Mouse (Mus musculus): ENCODE results near the gene Mrpl16. TPM values are rescaled to one million over a fixed set of nuclear protein-coding genes. Genes with fewer than 3 reads are reported as not detected.

Gene Mrpl16
- polyA plus RNA-seq, 1 experiment: 19.5 TPM

- H3K27ac ChIP-seq (ENCODE audit: control insufficient read depth, insufficient read depth, low read depth, low read length): no peak overlapping the region
- TF ChIP-seq POLR2A (IDR thresholded peaks at IDR 0.05; ENCODE audit: control insufficient read depth, low read depth, low read length): no peak
- no peak for TF ChIP-seq CTCF (IDR thresholded peaks at IDR 0.05; ENCODE audit: control insufficient read depth, insufficient read depth, insufficient replicate concordance, low read depth, low read length)
- no peaks in the 10 kb centered on the region for H3K36me3 ChIP-seq (ENCODE audit: control insufficient read depth, insufficient read depth, low read length)
- H3K4me1 ChIP-seq (ENCODE audit: control insufficient read depth, insufficient read depth, low read length): no peaks in the 10 kb centered on the region; the same call in 1 of the 2 replicates
- no peaks in the 10 kb centered on the region for H3K27me3 ChIP-seq (ENCODE audit: control insufficient read depth, insufficient read depth, low read length)
- no peak overlapping the region for H3K4me3 ChIP-seq (ENCODE audit: control insufficient read depth, low read depth, low read length)
These were observed 42.9 kb downstream of the Mrpl16 start for GRCm38 (mm10) chr19:11813136-11813535.

DNA sequence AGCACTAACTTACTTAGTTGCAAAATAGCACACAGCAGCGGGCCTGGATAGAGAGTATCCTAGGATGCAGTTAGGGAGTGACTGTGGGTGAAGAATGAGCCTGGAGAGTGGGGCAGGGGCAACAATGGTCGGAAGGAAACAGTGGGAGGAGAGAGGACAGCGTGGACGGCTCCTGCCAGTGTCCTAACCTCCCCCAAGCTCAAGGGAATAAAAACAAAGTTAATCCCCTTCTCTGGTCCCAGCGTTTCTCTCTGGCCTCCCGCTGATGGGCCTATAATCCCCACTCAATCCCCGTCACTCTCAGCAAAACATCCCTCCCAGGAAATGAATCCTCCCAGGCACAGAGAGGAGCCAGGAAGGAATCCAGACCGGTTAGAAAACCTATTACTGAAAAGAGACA, 43.5 kb downstream of the Mrpl16 start:
- TF ChIP-seq CTCF (IDR thresholded peaks at IDR 0.05; ENCODE audit: control insufficient read depth, insufficient read depth, insufficient replicate concordance, low read depth, low read length): no peak
- TF ChIP-seq POLR2A (IDR thresholded peaks at IDR 0.05; ENCODE audit: control insufficient read depth, low read depth, low read length): no peak
- Histone ChIP-seq H3K27ac (ENCODE audit: control insufficient read depth, insufficient read depth, low read depth, low read length) (no peak overlapping the region), H3K27me3 (ENCODE audit: control insufficient read depth, insufficient read depth, low read length) (no peaks in the 10 kb centered on the region; the same call in 1 of the 2 replicates), H3K4me1 (ENCODE audit: control insufficient read depth, insufficient read depth, low read length) (no peaks in the 10 kb centered on the region; the same call in 1 of the 2 replicates), H3K4me3 (ENCODE audit: control insufficient read depth, low read depth, low read length) (no peak overlapping the region), H3K36me3 (ENCODE audit: control insufficient read depth, insufficient read depth, low read length) (no peaks in the 10 kb centered on the region)

DNA sequence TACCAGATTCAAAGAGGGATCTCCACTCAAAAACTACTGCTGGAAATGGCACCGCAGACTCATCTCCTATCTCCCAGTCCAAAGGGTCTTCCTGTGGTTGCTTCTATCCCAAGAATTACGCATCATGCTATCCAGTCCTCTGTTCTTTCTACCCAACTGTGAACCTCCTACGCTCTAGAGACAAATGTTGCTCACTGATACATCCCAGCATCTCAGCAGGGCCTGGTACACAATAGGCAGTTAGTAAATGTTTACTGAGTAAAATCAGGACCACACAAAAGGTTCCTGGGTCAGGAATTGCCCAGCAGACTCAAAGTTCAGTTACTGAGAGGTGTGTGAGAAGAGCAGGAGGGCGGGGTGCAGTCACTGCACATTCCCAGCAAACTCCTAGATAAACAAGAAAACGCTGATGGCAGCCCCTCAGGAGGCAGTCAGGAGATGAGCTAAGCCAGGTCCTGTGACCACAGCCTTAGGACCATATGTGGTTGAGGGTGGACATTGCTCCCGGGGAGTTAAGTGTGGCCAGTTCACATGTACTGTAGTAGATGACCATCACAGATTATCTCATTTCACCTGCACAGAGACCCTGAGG, 44.6 kb downstream of the Mrpl16 start:
- Histone ChIP-seq H3K4me1 (ENCODE audit: control insufficient read depth, insufficient read depth, low read length) (peaks cover 4% of the 10 kb centered on the region), H3K27ac (ENCODE audit: control insufficient read depth, insufficient read depth, low read depth, low read length) (no peak overlapping the region), H3K27me3 (ENCODE audit: control insufficient read depth, insufficient read depth, low read length) (peaks cover 2% of the 10 kb centered on the region; the same call in 1 of the 2 replicates), H3K4me3 (ENCODE audit: control insufficient read depth, low read depth, low read length) (no peak overlapping the region), H3K36me3 (ENCODE audit: control insufficient read depth, insufficient read depth, low read length) (no peaks in the 10 kb centered on the region)
- no peak for TF ChIP-seq CTCF (IDR thresholded peaks at IDR 0.05; ENCODE audit: control insufficient read depth, insufficient read depth, insufficient replicate concordance, low read depth, low read length)
- no peak for TF ChIP-seq POLR2A (IDR thresholded peaks at IDR 0.05; ENCODE audit: control insufficient read depth, low read depth, low read length)

- Histone ChIP-seq H3K27me3 (ENCODE audit: control insufficient read depth, insufficient read depth, low read length) (peaks cover 2% of the 10 kb centered on the region; the same call in 1 of the 2 replicates), H3K4me1 (ENCODE audit: control insufficient read depth, insufficient read depth, low read length) (peaks cover 5% of the 10 kb centered on the region), H3K27ac (ENCODE audit: control insufficient read depth, insufficient read depth, low read depth, low read length) (no peak overlapping the region), H3K36me3 (ENCODE audit: control insufficient read depth, insufficient read depth, low read length) (no peaks in the 10 kb centered on the region), H3K4me3 (ENCODE audit: control insufficient read depth, low read depth, low read length) (no peak overlapping the region)
- TF ChIP-seq POLR2A (IDR thresholded peaks at IDR 0.05; ENCODE audit: control insufficient read depth, low read depth, low read length): no peak
- TF ChIP-seq CTCF (IDR thresholded peaks at IDR 0.05; ENCODE audit: control insufficient read depth, insufficient read depth, insufficient replicate concordance, low read depth, low read length): no peak
These were observed 46.5 kb downstream of the Mrpl16 start for GRCm38 (mm10) chr19:11816706-11817105.

DNA sequence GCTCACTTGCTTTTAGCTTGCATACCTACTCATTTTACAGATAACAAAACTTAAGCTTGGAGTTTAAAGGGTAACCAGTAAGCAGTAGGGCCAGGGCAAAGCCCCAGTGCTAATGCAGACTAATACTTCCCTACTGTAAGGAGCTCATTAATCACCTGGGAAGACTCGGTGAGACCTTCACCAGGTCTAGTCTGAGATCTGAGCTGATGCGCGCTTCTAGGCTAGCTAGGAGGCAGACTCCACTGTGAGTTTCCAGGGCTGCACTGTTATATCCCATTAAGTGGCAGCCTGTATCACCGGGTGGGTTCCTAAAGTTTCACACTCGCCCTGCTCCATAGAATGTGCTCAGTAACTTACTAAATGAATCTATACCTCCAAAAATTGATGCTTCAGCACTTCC, 47.4 kb downstream of the Mrpl16 start:
- no peaks in the 10 kb centered on the region for H3K36me3 ChIP-seq (ENCODE audit: control insufficient read depth, insufficient read depth, low read length)
- peaks cover 5% of the 10 kb centered on the region for H3K4me1 ChIP-seq (ENCODE audit: control insufficient read depth, insufficient read depth, low read length)
- no peak overlapping the region for H3K27ac ChIP-seq (ENCODE audit: control insufficient read depth, insufficient read depth, low read depth, low read length)
- H3K4me3 ChIP-seq (ENCODE audit: control insufficient read depth, low read depth, low read length): no peak overlapping the region
- TF ChIP-seq POLR2A (IDR thresholded peaks at IDR 0.05; ENCODE audit: control insufficient read depth, low read depth, low read length): no peak
- no peak for TF ChIP-seq CTCF (IDR thresholded peaks at IDR 0.05; ENCODE audit: control insufficient read depth, insufficient read depth, insufficient replicate concordance, low read depth, low read length)
- peaks cover 2% of the 10 kb centered on the region; the same call in 1 of the 2 replicates for H3K27me3 ChIP-seq (ENCODE audit: control insufficient read depth, insufficient read depth, low read length)

- peaks cover 5% of the 10 kb centered on the region for H3K4me1 ChIP-seq (ENCODE audit: control insufficient read depth, insufficient read depth, low read length)
- TF ChIP-seq POLR2A (IDR thresholded peaks at IDR 0.05; ENCODE audit: control insufficient read depth, low read depth, low read length) (no peak), CTCF (IDR thresholded peaks at IDR 0.05; ENCODE audit: control insufficient read depth, insufficient read depth, insufficient replicate concordance, low read depth, low read length) (no peak)
These were observed 48.3 kb downstream of the Mrpl16 start for GRCm38 (mm10) chr19:11818199-11819142.

DNA sequence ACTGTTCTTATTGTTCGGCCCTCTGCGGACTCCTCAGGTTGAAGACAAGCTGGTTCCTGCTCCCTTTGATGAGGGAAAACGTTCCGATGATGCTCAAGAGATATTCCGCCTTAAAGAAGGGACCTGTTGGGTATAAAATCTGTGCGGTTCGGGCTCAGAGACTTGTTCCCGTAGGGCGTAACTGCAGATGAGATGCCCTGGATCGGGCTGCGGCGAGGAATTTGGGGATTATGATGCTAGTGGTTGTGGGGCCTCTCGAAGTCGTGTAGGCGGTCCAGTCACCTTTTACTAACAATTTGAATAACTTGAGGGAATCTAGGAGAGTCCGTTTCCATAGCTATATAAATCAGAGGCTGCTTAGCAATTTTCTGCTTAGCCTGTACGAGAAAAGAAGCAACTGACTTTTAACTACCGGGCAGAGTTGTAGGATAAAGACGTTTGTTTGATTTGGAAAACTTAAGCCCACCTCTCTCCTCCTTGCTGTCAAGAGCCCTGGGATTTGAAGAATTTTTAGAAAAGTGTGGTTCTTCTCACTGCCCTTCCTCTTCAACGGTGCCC, 49.0 kb downstream of the Mrpl16 start, which contains the start of gene Stx3:
Gene Stx3, minus strand, starts transcription at position 261 of the 558 bp plus-strand sequence.
- peaks cover 5% of the 10 kb centered on the region for H3K4me1 ChIP-seq (ENCODE audit: control insufficient read depth, insufficient read depth, low read length)
- H3K27ac ChIP-seq (ENCODE audit: control insufficient read depth, insufficient read depth, low read depth, low read length): no peak within 1 kb of the TSS

More at GRCm38 (mm10) chr19:11818199-11819142, 48.3 kb downstream of the Mrpl16 start:
- H3K27ac ChIP-seq (ENCODE audit: control insufficient read depth, insufficient read depth, low read depth, low read length): no peak overlapping the region
- H3K27me3 ChIP-seq (ENCODE audit: control insufficient read depth, insufficient read depth, low read length): peaks cover 2% of the 10 kb centered on the region; the same call in 1 of the 2 replicates
- peak overlapping the region; percentile 54 for H3K4me3 ChIP-seq (ENCODE audit: control insufficient read depth, low read depth, low read length)
- H3K36me3 ChIP-seq (ENCODE audit: control insufficient read depth, insufficient read depth, low read length): no peaks in the 10 kb centered on the region

More for the DNA sequence above, 49.0 kb downstream of the Mrpl16 start, which contains the start of gene Stx3:
- TF ChIP-seq CTCF (IDR thresholded peaks at IDR 0.05; ENCODE audit: control insufficient read depth, insufficient read depth, insufficient replicate concordance, low read depth, low read length) (no peak), POLR2A (IDR thresholded peaks at IDR 0.05; ENCODE audit: control insufficient read depth, low read depth, low read length) (no peak)
- H3K4me3 ChIP-seq (ENCODE audit: control insufficient read depth, low read depth, low read length): peak within 1 kb of the TSS; percentile 54
- no peaks in the 10 kb centered on the region for H3K36me3 ChIP-seq (ENCODE audit: control insufficient read depth, insufficient read depth, low read length)
- peaks cover 2% of the 10 kb centered on the region; the same call in 1 of the 2 replicates for H3K27me3 ChIP-seq (ENCODE audit: control insufficient read depth, insufficient read depth, low read length)
